Mouse (Mus musculus): ENCODE results near the gene 9630041A04Rik.

Gene 9630041A04Rik

GRCm38 (mm10) chr9:101861596-101862471 lies at the start of gene 9630041A04Rik:
Gene 9630041A04Rik (plus strand): TSS chr9:101861841.
- no peak for DNase-seq (ENCODE audit: low spot score)

- no peak for DNase-seq (ENCODE audit: low spot score)
Measured at GRCm38 (mm10) chr9:101823896-101824295, 37.7 kb upstream of the 9630041A04Rik start.

DNA sequence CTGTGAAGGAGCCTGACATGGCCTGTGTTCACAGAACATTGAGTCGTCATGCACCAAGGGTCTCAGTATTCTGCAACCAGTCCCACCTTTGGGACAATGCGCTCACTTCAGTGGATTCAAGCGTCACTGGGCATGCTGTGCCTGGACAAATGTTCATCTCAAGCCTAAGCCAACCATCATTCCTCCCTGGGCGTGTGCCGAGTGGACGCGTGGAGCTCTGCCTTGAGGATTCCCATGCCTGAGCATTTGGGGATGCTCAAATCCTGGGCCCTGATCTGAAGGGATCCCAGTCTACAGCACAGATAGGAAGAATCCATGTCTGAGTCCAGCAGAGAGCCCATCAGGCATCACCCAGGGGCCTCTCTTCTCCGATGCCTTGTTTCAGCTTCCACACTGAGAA lies 36.0 kb upstream of the 9630041A04Rik start:
- DNase-seq (ENCODE audit: low spot score): no peak

DNA sequence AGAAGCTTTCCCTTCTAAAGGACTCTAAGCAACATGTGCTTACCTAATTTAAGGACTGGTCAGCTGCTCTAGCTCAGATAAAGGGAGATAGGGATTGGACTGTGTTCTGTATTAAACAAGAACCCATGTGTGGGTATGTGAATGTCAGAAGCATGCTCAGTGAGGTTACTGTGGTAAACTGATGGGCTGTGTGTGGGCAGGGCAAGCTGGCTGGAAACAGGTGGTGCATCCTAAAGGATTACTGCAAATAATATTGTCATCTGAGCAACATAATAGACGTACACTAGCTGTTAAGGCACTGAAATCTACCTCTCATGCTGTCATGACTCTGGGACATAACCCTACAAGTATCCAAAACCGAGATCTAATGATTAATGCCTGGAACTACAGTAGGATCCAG lies 28.0 kb upstream of the 9630041A04Rik start:
- no peak for DNase-seq (ENCODE audit: low spot score)

- DNase-seq (ENCODE audit: low spot score): no peak
Measured at GRCm38 (mm10) chr9:101841101-101841500, 20.5 kb upstream of the 9630041A04Rik start.

DNA sequence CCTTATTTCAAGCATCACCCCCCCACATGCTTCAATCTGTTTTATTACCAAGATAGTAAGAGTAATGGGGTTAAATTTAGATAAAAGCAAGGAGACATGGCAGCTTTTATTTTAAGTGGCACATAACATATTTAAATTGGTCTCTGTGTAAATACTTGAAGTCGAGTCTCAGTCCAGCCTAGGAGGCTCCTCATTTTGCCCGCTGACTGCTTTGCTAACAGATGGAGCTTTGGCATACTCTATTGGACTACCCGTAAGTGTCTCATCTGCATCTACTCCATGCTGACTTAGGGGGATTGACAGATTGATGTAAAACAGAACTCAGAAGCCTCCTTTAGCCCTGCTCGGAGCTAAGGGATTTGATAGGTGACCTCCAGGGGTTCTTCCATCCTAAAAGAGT lies 17.7 kb upstream of the 9630041A04Rik start:
- DNase-seq (ENCODE audit: low spot score): no peak

- DNase-seq (ENCODE audit: low spot score): no peak
Measured at GRCm38 (mm10) chr9:101845691-101846090, 15.9 kb upstream of the 9630041A04Rik start.

DNA sequence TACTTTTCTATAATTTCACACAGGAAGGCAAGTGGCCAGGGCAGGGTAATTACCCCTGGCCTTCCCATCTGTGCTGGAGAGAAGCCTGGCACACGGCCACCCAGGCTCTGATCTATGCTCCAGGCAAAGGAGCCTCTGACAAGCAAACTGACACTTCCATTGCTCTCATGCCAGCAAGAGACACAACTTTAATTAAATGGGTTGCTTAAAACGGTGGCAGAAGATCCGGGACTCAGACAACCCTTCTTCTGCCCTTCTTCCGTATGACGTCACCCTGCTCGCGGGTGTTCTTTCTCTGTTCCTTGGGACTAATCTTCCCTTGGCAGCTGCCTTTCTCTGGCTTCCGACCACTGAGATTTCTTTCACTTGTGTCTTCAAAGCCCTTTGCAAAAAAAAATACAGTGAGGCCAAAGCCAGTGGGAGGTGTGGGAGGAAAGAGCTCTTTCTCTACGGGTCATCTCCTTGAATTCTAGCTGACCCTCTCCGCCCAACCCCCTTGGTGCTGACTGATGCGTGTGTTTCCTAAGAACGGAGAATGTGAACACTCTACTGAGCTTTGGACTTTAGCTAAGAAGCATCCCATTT lies 932 bp downstream of the 9630041A04Rik start:
- DNase-seq (ENCODE audit: low spot score): no peak

- DNase-seq (ENCODE audit: low spot score): no peak
Measured at GRCm38 (mm10) chr9:101863130-101863529, 1.5 kb downstream of the 9630041A04Rik start.

DNA sequence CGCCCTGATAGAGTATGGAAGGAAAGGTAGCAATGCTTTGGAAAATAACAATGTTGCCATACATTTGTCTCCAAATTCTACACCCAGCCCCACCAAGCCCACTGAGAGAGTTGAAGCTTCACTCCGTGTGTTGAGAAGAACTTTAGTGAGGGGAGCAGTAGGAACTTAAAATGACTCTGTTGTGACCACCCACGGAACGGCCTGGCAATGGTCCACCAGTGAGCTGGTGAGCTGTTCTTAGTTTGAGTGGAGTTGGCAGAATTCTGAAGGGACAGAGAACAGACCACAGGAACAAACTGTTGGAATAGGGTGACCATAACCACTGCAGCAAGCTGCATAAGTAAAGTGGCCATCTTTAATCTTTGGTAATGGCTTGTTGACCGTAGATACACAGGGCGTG lies 7.0 kb downstream of the 9630041A04Rik start:
- no peak for DNase-seq (ENCODE audit: low spot score)

DNA sequence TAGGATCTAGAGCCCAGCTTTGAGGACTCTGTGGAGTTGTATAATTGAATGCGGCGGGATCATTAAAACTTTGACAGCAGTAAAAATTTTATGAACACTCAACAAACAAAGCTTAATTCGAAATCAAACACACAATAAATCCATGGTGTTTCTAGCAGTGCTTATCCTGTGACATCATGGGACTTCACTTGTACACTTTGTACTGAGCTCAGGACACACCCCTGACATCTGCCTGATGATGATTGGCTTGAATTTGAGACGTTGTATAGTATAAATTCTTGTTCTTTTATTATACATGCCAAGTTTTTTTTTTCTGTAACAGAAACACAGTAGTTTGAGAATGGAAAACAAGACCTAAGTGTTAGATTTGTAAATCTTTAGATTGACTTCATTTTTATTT lies 8.4 kb downstream of the 9630041A04Rik start:
- no peak for DNase-seq (ENCODE audit: low spot score)

DNA sequence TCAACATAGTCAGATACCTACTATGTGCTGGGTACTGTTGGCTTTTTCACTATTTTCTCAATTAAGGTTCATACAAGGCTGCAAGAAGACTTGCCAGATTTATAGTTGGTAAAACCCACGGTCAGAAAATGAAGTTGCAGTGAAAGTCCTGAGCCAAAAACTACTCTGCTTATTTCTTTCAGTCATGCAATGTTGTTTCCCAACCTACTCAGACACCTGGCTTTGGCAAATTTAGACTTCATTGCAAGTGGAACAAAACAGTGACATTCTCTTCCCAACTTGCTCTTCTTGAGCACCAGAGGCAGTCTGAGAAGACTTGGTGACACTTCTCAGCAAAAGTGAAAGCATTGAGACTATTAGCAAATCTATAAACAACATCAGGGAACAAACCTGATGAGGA lies 13.7 kb downstream of the 9630041A04Rik start:
- no peak for DNase-seq (ENCODE audit: low spot score)

DNA sequence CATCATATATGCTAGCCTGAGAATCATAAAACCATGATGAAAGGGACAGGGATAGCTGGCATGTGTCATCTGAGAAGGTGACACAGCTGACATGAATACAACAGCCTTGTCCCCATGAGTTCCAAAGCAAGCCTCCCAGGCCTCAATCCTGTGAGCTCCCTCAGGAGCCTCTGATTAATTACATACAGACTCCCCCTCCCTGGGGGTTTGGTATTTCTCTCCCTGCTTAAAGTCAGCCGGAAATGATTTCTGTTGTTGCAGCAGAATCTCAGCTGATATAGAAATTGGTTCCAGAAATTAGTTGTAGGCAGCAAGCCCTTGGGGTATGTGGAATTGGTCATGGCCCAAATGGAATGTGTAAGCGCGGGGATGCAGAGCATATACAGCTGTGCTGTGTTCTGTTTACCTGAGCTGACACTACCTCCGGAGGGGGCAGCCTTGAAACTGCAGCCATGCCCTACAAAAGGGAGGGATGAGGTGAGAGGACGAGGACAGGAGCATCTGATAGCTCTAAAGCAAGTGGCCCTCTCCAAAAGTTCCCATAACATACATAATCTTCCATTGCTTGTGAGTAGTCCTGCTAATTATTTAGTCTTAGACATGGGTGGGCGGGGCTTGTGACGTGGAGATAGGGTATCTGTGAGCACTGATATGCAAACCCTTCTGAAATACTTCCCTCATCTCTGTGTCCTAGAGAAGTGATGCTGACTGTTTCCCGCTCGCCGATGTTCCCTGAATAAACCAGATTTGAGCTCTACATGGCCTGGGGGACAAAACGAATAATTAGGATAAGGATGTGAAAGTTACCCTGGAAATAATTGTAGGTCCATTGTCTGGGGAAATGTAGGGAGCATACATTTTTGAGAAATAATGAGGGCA lies 15.7 kb downstream of the 9630041A04Rik start:
- no peak for DNase-seq (ENCODE audit: low spot score)

GRCm38 (mm10) chr9:101883295-101883694 lies 21.7 kb downstream of the 9630041A04Rik start:
- DNase-seq (ENCODE audit: low spot score): no peak

GRCm38 (mm10) chr9:101897851-101898250 lies 36.2 kb downstream of the 9630041A04Rik start:
- no peak for DNase-seq (ENCODE audit: low spot score)

DNA sequence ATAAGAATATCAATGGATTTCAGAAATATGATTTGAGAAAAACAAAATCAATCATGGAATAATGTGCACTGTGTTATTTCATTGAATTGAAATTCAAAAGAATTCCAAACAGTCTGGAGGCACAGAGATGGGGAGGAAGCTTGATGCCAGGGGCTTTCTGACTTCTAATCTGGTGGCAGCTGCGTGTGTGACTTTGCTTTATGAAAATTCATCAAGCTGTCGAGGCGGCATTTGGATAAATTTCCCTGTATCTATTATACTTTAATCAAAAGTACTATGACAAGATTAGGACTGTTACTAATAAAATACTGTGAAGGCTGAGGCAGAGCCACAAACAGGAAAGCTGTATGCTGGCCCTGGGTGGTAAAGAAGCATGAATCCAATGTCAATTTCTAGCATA lies 41.8 kb downstream of the 9630041A04Rik start:
- no peak for DNase-seq (ENCODE audit: low spot score)

DNA sequence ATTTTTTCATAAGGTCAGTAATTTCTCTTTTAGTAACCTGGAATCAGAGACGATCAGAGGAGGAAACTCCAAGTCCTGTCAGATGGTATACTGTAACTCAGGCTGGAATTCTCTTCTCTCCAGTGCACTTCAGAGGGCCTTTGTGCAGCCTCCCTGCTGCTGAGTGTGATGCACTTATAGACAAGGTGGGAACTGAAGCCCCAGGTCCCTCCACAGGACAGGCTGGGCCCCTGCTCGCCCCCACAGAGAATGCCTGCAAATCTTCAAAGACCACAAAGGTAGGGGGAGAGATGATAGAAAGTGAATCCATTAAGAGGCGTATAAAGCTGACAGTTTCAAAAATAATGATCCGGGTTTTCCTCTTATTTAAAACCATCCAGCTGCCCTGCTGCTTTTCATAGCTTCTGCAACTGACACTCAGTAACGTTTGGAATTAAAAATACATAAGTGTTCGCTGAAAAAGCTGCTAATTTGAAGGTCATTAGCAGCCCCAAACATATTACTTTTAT lies 46.2 kb downstream of the 9630041A04Rik start:
- DNase-seq (ENCODE audit: low spot score): no peak

DNA sequence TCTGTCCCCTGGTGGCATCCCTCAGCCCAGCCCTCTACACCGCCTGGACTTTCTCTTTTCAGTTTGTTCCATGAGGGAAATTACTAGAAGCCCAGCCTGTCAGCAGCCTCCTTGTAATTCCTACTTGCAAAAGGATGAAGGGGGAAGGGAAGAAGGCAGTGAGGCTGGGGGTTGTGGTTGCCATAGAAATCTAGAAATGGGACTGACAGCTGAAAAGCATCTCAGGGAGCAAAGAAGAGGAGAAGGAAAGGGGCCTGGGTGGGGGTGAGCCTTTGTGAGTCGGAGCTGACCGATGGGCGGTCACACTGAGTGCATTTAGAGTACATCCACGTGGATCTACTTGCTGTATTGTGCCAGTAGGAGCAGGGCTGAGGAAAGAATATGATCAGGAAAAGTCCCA lies 47.2 kb downstream of the 9630041A04Rik start:
- DNase-seq (ENCODE audit: low spot score): no peak

DNA sequence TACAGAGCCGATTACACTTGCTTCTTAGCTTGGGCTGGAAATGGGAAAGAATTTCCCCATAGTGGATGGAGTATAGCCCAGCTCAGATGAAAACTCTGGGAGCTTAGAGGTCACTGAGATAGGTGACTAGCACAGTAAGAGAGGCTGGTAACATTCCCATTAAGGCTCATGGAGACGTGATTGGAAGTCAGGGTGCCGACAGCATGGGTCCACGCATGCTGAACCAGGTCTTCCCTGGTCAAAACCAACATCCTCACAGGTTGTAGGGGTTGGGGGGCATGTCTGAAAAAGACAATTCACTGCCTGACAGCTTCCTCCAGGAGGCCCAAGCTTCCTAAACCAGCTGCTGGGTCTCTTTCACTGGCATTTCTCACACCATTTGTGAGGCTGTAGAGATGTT lies 47.9 kb downstream of the 9630041A04Rik start:
- no peak for DNase-seq (ENCODE audit: low spot score)

- no peak for DNase-seq (ENCODE audit: low spot score)
Measured at GRCm38 (mm10) chr9:101911176-101911866, 49.7 kb downstream of the 9630041A04Rik start.

DNA sequence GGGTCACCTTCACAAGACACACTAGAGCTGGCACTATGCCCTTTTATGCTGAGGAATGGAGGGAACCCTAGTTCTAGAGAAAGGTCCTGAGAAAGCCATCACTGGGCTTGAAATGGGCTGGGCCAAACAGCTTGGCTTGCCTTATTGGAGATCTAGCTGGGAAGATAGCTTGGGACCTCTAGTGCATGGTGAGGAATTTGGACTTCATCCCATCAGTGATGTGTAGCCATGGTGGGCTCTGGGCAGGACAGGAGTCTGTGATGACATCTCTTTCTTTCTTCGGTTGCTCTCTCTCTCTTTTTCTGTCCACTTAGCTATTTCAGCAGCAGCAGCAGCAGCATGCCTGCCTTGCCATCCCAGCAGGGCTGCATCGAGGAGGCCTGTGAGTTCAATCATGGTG lies 53.4 kb downstream of the 9630041A04Rik start:
- DNase-seq (ENCODE audit: low spot score): no peak

- DNase-seq (ENCODE audit: low spot score): no peak
Measured at GRCm38 (mm10) chr9:101918771-101919170, 57.1 kb downstream of the 9630041A04Rik start.
